Mouse (Mus musculus) embryo, embryonic 9.5 days (tissue): ENCODE data around the gene Tlr4.

Experiments used
- DNase-seq: peaks from one replicate; pipeline ENCODE4 v3.0.0-alpha.2; 2017; ENCODE audit errors: extremely low spot score

Tlr4 gene

DNA sequence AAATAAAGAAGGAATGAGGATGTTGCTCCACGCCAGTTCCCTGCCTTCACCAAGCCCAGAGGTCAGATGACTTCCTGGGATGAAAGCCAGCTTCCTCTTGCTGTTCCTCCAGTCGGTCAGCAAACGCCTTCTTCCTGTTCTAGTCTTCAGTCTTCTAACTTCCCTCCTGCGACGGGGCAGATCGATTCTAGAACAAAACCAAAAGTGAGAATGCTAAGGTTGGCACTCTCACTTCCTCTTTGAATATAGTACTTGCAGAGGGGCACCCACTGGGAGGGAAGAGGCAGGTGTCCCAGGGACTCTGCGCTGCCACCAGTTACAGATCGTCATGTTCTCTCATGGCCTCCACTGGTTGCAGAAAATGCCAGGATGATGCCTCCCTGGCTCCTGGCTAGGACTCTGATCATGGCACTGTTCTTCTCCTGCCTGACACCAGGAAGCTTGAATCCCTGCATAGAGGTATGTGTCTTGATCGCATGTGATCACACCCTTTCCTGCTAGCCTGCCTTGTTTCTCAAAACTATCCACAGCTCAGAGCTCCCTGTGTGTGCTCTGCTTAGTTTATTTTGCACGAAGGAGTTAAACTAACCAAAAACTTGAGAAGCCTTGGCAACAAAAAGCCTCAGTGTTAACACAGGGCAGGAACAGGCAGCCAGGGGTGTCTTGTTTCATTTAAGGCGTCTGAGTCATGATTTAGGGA is at the start of gene Tlr4:
TSS of gene Tlr4 (plus strand) at position 122 of the 700 bp plus-strand sequence.
- no peak for DNase-seq

GRCm38 (mm10) chr4:66794283-66794682 is 33.1 kb upstream of the Tlr4 start:
- no peak for DNase-seq

GRCm38 (mm10) chr4:66796683-66797082 is 30.7 kb upstream of the Tlr4 start:
- DNase-seq: no peak

GRCm38 (mm10) chr4:66804552-66805301 is 22.7 kb upstream of the Tlr4 start:
- no peak for DNase-seq

DNA sequence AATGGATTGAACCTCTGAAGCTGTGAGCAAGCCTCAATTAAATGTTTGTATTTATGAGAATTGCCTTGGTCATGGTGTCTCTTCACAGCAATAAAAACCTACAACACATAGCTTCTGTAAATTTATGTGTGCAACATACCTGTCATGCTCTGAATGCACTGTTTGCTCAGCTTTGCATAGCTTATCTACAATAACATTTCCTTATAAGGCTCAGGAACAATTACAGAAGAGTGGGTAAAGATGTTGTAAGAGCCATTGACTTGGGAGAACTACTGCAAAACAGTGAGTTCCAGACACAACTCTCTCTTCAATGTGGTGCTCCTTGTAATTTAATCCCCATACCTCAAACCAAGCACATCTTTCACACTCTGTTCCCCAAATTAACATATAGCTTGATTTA is 21.6 kb upstream of the Tlr4 start:
- DNase-seq: no peak

DNA sequence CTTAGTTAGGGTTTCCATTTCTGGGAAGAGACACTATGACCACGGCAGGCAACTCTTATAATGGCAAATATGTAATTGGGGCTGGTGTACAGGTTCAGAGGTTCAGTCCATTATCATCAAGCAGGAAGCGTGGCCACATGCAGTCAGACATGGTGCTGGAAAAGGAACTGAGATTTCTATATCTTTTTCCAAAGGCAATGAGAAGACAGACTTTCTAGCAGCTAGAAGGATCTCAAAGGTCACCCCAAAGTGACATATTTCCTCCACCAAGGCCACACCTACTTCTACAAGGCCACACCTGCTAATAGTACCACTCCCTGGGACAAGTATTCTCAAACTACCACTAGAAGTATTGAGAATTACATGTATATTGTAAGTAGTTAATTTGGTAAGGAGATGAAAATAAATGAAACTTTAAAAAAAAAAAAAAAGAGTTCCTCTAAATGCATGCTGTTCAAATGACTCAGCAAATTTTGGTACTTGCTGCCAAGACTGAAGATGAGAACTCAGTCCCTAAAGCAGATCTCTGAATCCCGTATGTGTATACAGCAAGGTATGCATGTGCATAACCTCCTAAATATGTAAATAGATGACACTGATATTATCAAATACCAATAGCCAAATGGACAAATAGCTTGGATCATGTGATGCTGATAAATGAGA is 10.9 kb upstream of the Tlr4 start:
- no peak for DNase-seq

DNA sequence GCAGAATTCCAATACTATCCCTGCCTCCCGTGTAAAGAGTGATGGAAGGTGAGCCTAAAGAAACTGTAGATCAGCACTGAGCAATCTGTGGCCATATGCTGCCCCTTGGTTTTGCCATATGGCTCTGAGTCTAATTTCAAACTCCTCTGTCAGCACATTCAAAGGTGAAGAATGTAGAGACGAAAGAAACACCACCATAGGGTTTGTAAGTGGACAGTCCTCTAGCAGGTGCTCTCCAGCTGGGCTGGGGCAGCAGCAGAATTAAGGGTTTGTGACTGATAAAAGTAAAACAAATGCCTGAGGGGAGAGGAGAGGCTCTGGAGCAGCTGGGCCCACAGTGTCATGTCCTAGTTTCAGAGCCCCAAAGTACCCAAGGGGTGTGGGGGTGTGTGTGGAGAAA is 6.2 kb upstream of the Tlr4 start:
- DNase-seq: no peak

DNA sequence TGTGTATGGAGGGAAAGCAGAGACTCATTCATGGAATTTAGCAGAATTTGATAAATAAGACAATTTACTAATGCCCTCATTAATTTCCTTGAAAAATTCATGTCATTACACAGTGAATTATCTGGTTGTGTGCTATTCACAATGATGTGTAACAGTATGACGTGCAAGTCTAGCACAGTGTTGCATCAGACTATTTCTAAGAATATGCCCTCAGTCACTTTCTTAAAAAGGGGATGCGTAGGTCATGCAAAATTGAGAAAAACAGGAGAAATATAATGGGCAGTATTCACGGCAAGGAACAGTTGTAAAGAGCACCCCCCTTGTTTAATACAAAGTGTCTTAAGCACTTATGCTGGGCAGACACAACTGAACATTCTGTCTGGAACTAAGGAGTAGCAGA is 5.6 kb upstream of the Tlr4 start:
- DNase-seq: no peak

GRCm38 (mm10) chr4:66828163-66828668 is 832 bp downstream of the Tlr4 start:
- no peak for DNase-seq

DNA sequence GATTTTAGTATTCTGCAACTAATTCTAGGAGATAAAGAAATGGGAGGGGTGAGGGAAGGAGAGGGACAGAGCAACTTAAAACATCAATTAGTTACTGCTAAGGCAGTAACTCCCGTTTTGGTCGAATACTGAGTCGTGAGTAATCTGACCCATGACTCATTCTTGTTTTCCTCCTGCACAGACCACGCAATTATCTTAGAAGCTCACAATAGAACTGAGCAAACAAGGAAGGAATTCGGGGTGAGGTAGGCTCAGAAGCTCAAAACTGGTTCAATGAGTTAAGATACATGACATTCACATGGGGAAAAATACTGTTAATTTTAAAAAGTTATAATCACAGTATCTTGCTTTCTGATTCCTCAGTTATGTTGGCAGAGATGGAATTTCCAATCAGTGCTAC is 1.3 kb downstream of the Tlr4 start:
- no peak for DNase-seq

- no peak for DNase-seq
Measured at GRCm38 (mm10) chr4:66838071-66838470, 10.7 kb downstream of the Tlr4 start.

- no peak for DNase-seq
Measured at GRCm38 (mm10) chr4:66843255-66843654, 15.9 kb downstream of the Tlr4 start.

GRCm38 (mm10) chr4:66852011-66852410 is 24.6 kb downstream of the Tlr4 start:
- no peak for DNase-seq

DNA sequence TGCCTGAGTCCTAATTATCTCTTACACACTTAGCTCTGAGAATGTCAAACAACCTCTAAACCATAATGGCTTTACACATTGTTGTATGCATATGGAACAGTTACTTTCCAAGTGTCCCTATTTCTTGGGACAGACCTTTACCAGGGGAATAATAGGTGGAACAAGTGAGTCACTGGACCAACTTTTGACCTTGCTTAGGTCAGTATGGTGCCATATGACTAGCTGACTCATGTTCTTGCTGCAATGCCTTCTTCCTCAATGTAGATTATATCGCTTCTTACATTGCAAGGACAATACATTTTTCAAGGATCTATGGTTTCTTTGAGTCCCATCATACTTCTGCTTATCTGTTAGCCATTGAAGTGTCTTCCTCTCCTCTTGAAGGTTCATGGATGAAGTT is 29.6 kb downstream of the Tlr4 start:
- DNase-seq: no peak

DNA sequence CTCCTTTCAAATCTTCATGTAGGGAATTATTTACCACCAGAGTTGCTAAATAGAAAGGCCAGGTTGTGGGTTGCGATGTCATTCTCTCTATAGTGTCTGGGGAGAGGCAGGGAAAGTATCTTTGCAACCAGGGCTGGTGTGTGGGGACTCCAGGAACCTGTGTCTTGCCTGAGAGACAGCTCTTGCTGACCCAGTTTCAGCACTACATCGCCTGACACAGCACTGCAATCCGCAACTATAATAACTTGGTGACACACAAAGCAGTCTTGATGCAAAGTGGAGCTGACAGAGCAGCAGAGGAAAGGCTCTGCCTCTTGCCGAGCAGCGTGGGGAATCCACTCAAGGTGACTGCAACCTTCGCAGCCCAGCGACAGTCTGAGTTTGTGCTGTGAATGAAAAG is 42.5 kb downstream of the Tlr4 start:
- DNase-seq: peak; percentile 1

DNA sequence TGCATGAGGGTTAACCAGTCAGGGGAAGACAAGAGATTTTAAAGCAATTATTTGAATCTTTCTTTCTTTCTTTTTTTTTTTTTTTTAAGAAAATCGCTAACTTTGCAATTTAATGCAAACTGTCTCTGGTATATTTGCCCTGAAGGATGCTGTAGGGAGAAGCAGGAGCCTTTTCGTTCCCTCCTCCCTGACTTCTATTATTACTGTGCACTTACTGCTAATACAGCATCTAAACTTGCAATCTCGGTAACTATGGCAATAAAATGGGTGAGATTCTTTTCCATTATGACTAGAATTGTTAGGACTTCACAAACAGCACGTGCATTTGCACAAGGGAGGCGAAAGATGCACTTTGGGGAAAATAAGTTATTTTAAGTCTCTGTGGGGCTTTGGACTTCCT is 44.6 kb downstream of the Tlr4 start:
- no peak for DNase-seq

- no peak for DNase-seq
Measured at GRCm38 (mm10) chr4:66873342-66873741, 46.0 kb downstream of the Tlr4 start.

- no peak for DNase-seq
Measured at GRCm38 (mm10) chr4:66875751-66876150, 48.4 kb downstream of the Tlr4 start.

DNA sequence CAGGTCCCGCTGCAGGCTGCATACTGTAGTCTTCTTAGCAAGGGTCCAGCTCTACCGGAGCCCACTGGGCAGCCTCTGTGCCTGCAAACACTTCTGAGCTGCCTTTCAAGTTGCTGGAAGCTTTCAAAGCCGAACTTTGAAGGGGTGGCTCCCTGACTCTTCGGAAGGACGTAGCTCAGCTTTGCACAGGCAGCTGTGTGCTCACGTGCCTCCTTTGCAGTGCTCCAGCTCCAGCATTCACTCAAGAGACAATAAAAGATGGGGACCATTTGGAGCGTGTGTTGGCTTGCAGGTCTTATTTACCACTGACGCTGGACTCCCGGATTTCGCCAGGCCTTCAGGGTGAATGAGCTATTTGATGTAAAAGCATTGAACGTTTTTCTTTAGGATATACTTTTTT is 50.2 kb downstream of the Tlr4 start:
- DNase-seq: no peak

- no peak for DNase-seq
Measured at GRCm38 (mm10) chr4:66881496-66881895, 54.1 kb downstream of the Tlr4 start.

- no peak for DNase-seq
Measured at GRCm38 (mm10) chr4:66883264-66883663, 55.9 kb downstream of the Tlr4 start.

GRCm38 (mm10) chr4:66894547-66894946 is 67.2 kb downstream of the Tlr4 start:
- DNase-seq: peak; percentile 23

- no peak for DNase-seq
Measured at GRCm38 (mm10) chr4:66894981-66895380, 67.6 kb downstream of the Tlr4 start.
